Mouse (Mus musculus) ES-E14 (cell line): ENCODE data around the gene Cdc7. TPM values are rescaled to one million over a fixed set of nuclear protein-coding genes. Genes with fewer than 3 reads are reported as not detected.

Experiments
- DNase-seq: peaks from one replicate; pipeline ENCODE4 v3.0.0-alpha.2; 2013; ENCODE audit warnings: low read depth, low spot score
- H3K27ac ChIP-seq: 2 replicates; pipeline ENCODE4 v1.5.1; 2012; ENCODE audit warnings: low read depth, mild to moderate bottlenecking, low read length, moderate library complexity, mixed read lengths; ENCODE audit not compliant: poor library complexity, insufficient read depth, severe bottlenecking
- H3K36me3 ChIP-seq: 2 replicates; pipeline ENCODE4 v1.6.1; 2012; ENCODE audit warnings: mild to moderate bottlenecking, low read length, moderate library complexity, mixed read lengths; ENCODE audit not compliant: control insufficient read depth, poor library complexity, insufficient read depth, severe bottlenecking
- H3K4me1 ChIP-seq, 2 experiments: fragments of 150-350 bp in 1 of 2; sonication (generic) in 1 of 2; 2 replicates each; pipeline ENCODE4 v1.6.1; 2012; ENCODE audit warnings: low read length in 2 of 2, mild to moderate bottlenecking in 1 of 2, mixed read lengths in 1 of 2; ENCODE audit not compliant: control insufficient read depth in 2 of 2, insufficient read depth in 2 of 2, poor library complexity in 1 of 2
- H3K4me3 ChIP-seq, 2 experiments: fragments of 150-350 bp in 1 of 2; sonication (generic) in 1 of 2; 2 replicates each; pipeline ENCODE4 v1.5.1; 2012; ENCODE audit warnings: low read length in 2 of 2, low read depth in 1 of 2, mild to moderate bottlenecking in 1 of 2, mixed read lengths in 1 of 2; ENCODE audit not compliant: insufficient read depth in 1 of 2, poor library complexity in 1 of 2, severe bottlenecking in 1 of 2
- H3K9ac ChIP-seq: 2 replicates; pipeline ENCODE4 v1.6.1; 2012; ENCODE audit warnings: low read depth, mild to moderate bottlenecking, low read length, mixed read lengths; ENCODE audit not compliant: poor library complexity, insufficient read depth, severe bottlenecking
- H3K9me3 ChIP-seq: fragments of 150-350 bp; sonication (generic); 2 replicates; pipeline ENCODE4 v1.6.1; 2012; ENCODE audit warnings: low read depth, mild to moderate bottlenecking, low read length; ENCODE audit not compliant: control insufficient read depth, insufficient read depth
- CHD2 ChIP-seq: IDR thresholded peaks from 2 replicates; pipeline ENCODE4 v1.6.1; 2014; ENCODE audit warnings: mild to moderate bottlenecking, low read depth, low read length, inconsistent platforms
- HCFC1 ChIP-seq: IDR thresholded peaks from 2 replicates; pipeline ENCODE4 v1.6.1; 2012; ENCODE audit warnings: low read length, inconsistent platforms, borderline replicate concordance; ENCODE audit not compliant: insufficient read depth
- MAFK ChIP-seq: IDR thresholded peaks from 2 replicates; pipeline ENCODE4 v1.6.1; 2014; ENCODE audit warnings: mild to moderate bottlenecking, low read depth, low read length, inconsistent platforms; ENCODE audit not compliant: insufficient read depth
- ZC3H11A ChIP-seq: IDR thresholded peaks from 2 replicates; pipeline ENCODE4 v1.6.1; 2012; ENCODE audit warnings: low read depth, mild to moderate bottlenecking, inconsistent platforms, low read length, borderline replicate concordance
- ZNF384 ChIP-seq: IDR thresholded peaks from 2 replicates; pipeline ENCODE4 v1.6.1; 2012; ENCODE audit warnings: low read depth, low read length, inconsistent platforms
- in situ Hi-C, 2 experiments: fragments of 600-800 bp; cut with MboI; formaldehyde crosslinking; loops; one replicate each; pipeline ENCODE4 v1.15.1; 2025; ENCODE audit warnings: low sequenced_read_pairs in 2 of 2, inconsistent platforms in 1 of 2; ENCODE audit not compliant: unreplicated experiment in 2 of 2
- total RNA-seq: library from RNA; depleted of rRNA; stranded (reverse); fragments of 300-350 nt; gene quantifications from 2 replicates; pipeline ENCODE4 v1.2.3, GENCODE M21; 2012

Gene Cdc7
- total RNA-seq, 1 experiment: 25.3 TPM

GRCm38 (mm10) chr5:107012030-107012715, 48.1 kb downstream of the Cdc7 start:
- no peaks in the 10 kb centered on the region for H3K36me3 ChIP-seq
- no peak overlapping the region for H3K4me3 ChIP-seq
- H3K4me1 ChIP-seq: no peaks in the 10 kb centered on the region; a peak in 1 of 4 replicates
- in situ Hi-C loops: loop anchor here in 1 of 2 experiments (25.0 kb wide), 1 partner anchor 300 kb away; no protein-coding TSS in a partner anchor
- TF ChIP-seq HCFC1 (no peak), CHD2 (no peak), MAFK (no peak), ZNF384 (no peak), ZC3H11A (no peak)
- DNase-seq: no peak
- no peak overlapping the region for H3K9ac ChIP-seq
- H3K27ac ChIP-seq: no peak overlapping the region
- no peaks in the 10 kb centered on the region for H3K9me3 ChIP-seq

- no peak for DNase-seq
- no peak overlapping the region for H3K9ac ChIP-seq
- no peak overlapping the region for H3K4me3 ChIP-seq
- H3K27ac ChIP-seq: no peak overlapping the region
- TF ChIP-seq ZC3H11A: no peak
- H3K4me1 ChIP-seq: no peaks in the 10 kb centered on the region; a peak in 1 of 4 replicates
- H3K36me3 ChIP-seq: no peaks in the 10 kb centered on the region
- no peaks in the 10 kb centered on the region for H3K9me3 ChIP-seq
- in situ Hi-C loops: loop anchor here in 1 of 2 experiments (25.0 kb wide), 1 partner anchor 299 kb away; no protein-coding TSS in a partner anchor
These were observed 49.3 kb downstream of the Cdc7 start for GRCm38 (mm10) chr5:107013393-107013792.

DNA sequence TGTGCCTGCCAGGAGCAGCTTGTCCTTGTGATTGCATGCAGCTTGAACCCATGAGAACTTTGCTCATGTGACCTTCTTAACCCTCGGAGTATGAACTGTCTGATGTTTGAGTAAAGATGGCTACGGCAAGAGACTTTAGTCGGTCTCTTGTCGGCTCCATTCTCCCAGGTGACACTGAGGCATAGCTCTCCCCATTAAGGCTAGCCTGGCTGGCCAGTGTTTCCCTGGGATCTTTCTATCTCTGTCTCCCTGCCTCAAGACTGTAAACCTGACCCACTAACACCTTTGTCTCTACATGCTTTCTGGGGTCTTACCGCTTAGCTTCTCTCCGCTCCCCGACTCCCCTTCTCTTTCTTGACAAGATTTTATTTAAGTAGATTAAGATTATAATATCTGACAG, 50.0 kb downstream of the Cdc7 start:
- H3K4me1 ChIP-seq: no peaks in the 10 kb centered on the region; a peak in 1 of 4 replicates
- no peak overlapping the region for H3K27ac ChIP-seq
- H3K36me3 ChIP-seq: no peaks in the 10 kb centered on the region
- no peaks in the 10 kb centered on the region for H3K9me3 ChIP-seq
- H3K9ac ChIP-seq: no peak overlapping the region
- H3K4me3 ChIP-seq: no peak overlapping the region
- no peak for DNase-seq
- TF ChIP-seq HCFC1 (no peak), ZC3H11A (no peak), MAFK (no peak), CHD2 (no peak), ZNF384 (no peak)
- in situ Hi-C loops: loop anchor here in 1 of 2 experiments (25.0 kb wide), 1 partner anchor 298 kb away; no protein-coding TSS in a partner anchor

GRCm38 (mm10) chr5:107015046-107015421, 50.9 kb downstream of the Cdc7 start:
- no peaks in the 10 kb centered on the region for H3K9me3 ChIP-seq
- H3K9ac ChIP-seq: no peak overlapping the region
- in situ Hi-C loops: loop anchor here in 1 of 2 experiments (25.0 kb wide), 1 partner anchor 297 kb away; no protein-coding TSS in a partner anchor
- DNase-seq: no peak
- no peak overlapping the region for H3K4me3 ChIP-seq
- no peaks in the 10 kb centered on the region; a peak in 1 of 4 replicates for H3K4me1 ChIP-seq
- TF ChIP-seq CHD2: no peak
- no peak for TF ChIP-seq ZNF384
- TF ChIP-seq MAFK: no peak
- TF ChIP-seq ZC3H11A: no peak
- TF ChIP-seq HCFC1: no peak
- no peak overlapping the region for H3K27ac ChIP-seq
- no peaks in the 10 kb centered on the region for H3K36me3 ChIP-seq
